Mouse (Mus musculus) megakaryocyte-erythroid progenitor cell, adult 5-6 weeks (primary cell): ENCODE data around the gene Zdhhc24. TPM values are rescaled to one million over a fixed set of nuclear protein-coding genes. Genes with fewer than 3 reads are reported as not detected.

Source experiments
- total RNA-seq, 2 experiments: library from RNA; stranded (forward) in 1 of 2; stranded (reverse) in 1 of 2; fragments of 200-1000, 215-1000 nt in 1 of 2; fragments of >200 nt in 1 of 2; fragmentation: Nextera tagmentation in 1 of 2; gene quantifications; 2 replicates each; pipeline ENCODE4 v1.2.3; 2014 to 2017

Zdhhc24 gene
- total RNA-seq, 2 experiments from 2014 or later = 13.2 to 16.5 TPM

Other genes with a start within 250 kb of the Zdhhc24 start
- 1.3 and 3.5 TPM in 2 replicates for gene Gm960, start 180.0 kb upstream of the Zdhhc24 start, total RNA-seq (2014; fragmentation: Nextera tagmentation)
- 2.4 TPM in 1 of 2 replicates, not detected in the other for gene Gm960, start 180.0 kb upstream of the Zdhhc24 start, total RNA-seq (2017)
- gene Sptbn2, start 167.5 kb upstream of the Zdhhc24 start, total RNA-seq (2014; fragmentation: Nextera tagmentation) = not detected in 2 replicates
- gene Sptbn2, start 167.5 kb upstream of the Zdhhc24 start, total RNA-seq (2017) = not detected in 2 replicates
- 5.0 and 11.3 TPM in 2 replicates for gene Rbm4b, start 122.2 kb upstream of the Zdhhc24 start, total RNA-seq (2014; fragmentation: Nextera tagmentation)
- 9.9 and 19.2 TPM in 2 replicates for gene Rbm4b, start 122.2 kb upstream of the Zdhhc24 start, total RNA-seq (2017)
- 51.9 and 59.4 TPM in 2 replicates for gene Rbm4, start 84.8 kb upstream of the Zdhhc24 start, total RNA-seq (2014; fragmentation: Nextera tagmentation)
- gene Rbm4, start 84.8 kb upstream of the Zdhhc24 start, total RNA-seq (2017) = 68.6 and 75.3 TPM in 2 replicates
- 29.3 and 59.5 TPM in 2 replicates for gene Gm21992, start 67.1 kb upstream of the Zdhhc24 start, total RNA-seq (2014; fragmentation: Nextera tagmentation)
- 15.8 and 17.3 TPM in 2 replicates for gene Gm21992, start 67.1 kb upstream of the Zdhhc24 start, total RNA-seq (2017)
- gene Rbm14, start 67.0 kb upstream of the Zdhhc24 start, total RNA-seq (2014; fragmentation: Nextera tagmentation) = 74.2 and 76.1 TPM in 2 replicates
- 16.6 and 29.1 TPM in 2 replicates for gene Rbm14, start 67.0 kb upstream of the Zdhhc24 start, total RNA-seq (2017)
- 75.1 and 81.3 TPM in 2 replicates for gene Ccs, start 39.3 kb upstream of the Zdhhc24 start, total RNA-seq (2014; fragmentation: Nextera tagmentation)
- gene Ccs, start 39.3 kb upstream of the Zdhhc24 start, total RNA-seq (2017) = 47.7 and 59.0 TPM in 2 replicates
- gene Ccdc87, start 39.3 kb upstream of the Zdhhc24 start, total RNA-seq (2014; fragmentation: Nextera tagmentation) = not detected in 2 replicates
- not detected in 2 replicates for gene Ccdc87, start 39.3 kb upstream of the Zdhhc24 start, total RNA-seq (2017)
- gene Ctsf, start 23.5 kb upstream of the Zdhhc24 start, total RNA-seq (2014; fragmentation: Nextera tagmentation) = 1.3 and 2.9 TPM in 2 replicates
- gene Ctsf, start 23.5 kb upstream of the Zdhhc24 start, total RNA-seq (2017) = 2.7 and 7.5 TPM in 2 replicates
- gene Actn3, start 759 bp upstream of the Zdhhc24 start, total RNA-seq (2014; fragmentation: Nextera tagmentation) = 2.2 and 4.0 TPM in 2 replicates
- gene Actn3, start 759 bp upstream of the Zdhhc24 start, total RNA-seq (2017) = 1.0 TPM in 1 of 2 replicates, not detected in the other
- gene Bbs1, start 28.0 kb downstream of the Zdhhc24 start, total RNA-seq (2014; fragmentation: Nextera tagmentation) = 1.5 and 2.5 TPM in 2 replicates
- gene Bbs1, start 28.0 kb downstream of the Zdhhc24 start, total RNA-seq (2017) = 0.65 TPM in 1 of 2 replicates, not detected in the other
- gene Dpp3, start 49.6 kb downstream of the Zdhhc24 start, total RNA-seq (2014; fragmentation: Nextera tagmentation) = 53.8 and 62.2 TPM in 2 replicates
- 40.7 and 51.4 TPM in 2 replicates for gene Dpp3, start 49.6 kb downstream of the Zdhhc24 start, total RNA-seq (2017)
- 1.1 TPM in 1 of 2 replicates, not detected in the other for gene Peli3, start 64.5 kb downstream of the Zdhhc24 start, total RNA-seq (2014; fragmentation: Nextera tagmentation)
- gene Peli3, start 64.5 kb downstream of the Zdhhc24 start, total RNA-seq (2017) = not detected in 2 replicates
- 58.5 and 60.3 TPM in 2 replicates for gene Mrpl11, start 83.5 kb downstream of the Zdhhc24 start, total RNA-seq (2014; fragmentation: Nextera tagmentation)
- 41.4 and 91.0 TPM in 2 replicates for gene Mrpl11, start 83.5 kb downstream of the Zdhhc24 start, total RNA-seq (2017)
- gene Npas4, start 111.6 kb downstream of the Zdhhc24 start, total RNA-seq (2014; fragmentation: Nextera tagmentation) = not detected in 2 replicates
- not detected in 2 replicates for gene Npas4, start 111.6 kb downstream of the Zdhhc24 start, total RNA-seq (2017)
- 9.7 and 14.2 TPM in 2 replicates for gene Slc29a2, start 145.2 kb downstream of the Zdhhc24 start, total RNA-seq (2014; fragmentation: Nextera tagmentation)
- 1.5 and 4.4 TPM in 2 replicates for gene Slc29a2, start 145.2 kb downstream of the Zdhhc24 start, total RNA-seq (2017)
- gene B4gat1, start 160.2 kb downstream of the Zdhhc24 start, total RNA-seq (2014; fragmentation: Nextera tagmentation) = not detected in 2 replicates
- gene B4gat1, start 160.2 kb downstream of the Zdhhc24 start, total RNA-seq (2017) = 1.5 TPM in 1 of 2 replicates, not detected in the other
- 2.0 and 3.3 TPM in 2 replicates for gene AC124502.3, start 160.2 kb downstream of the Zdhhc24 start, total RNA-seq (2014; fragmentation: Nextera tagmentation)
- gene AC124502.3, start 160.2 kb downstream of the Zdhhc24 start, total RNA-seq (2017) = 1.8 and 4.2 TPM in 2 replicates
- gene Brms1, start 162.7 kb downstream of the Zdhhc24 start, total RNA-seq (2014; fragmentation: Nextera tagmentation) = 25.3 and 37.1 TPM in 2 replicates
- gene Brms1, start 162.7 kb downstream of the Zdhhc24 start, total RNA-seq (2017) = 30.3 and 36.7 TPM in 2 replicates
- gene Rin1, start 171.8 kb downstream of the Zdhhc24 start, total RNA-seq (2014; fragmentation: Nextera tagmentation) = 0.89 and 1.3 TPM in 2 replicates
- gene Rin1, start 171.8 kb downstream of the Zdhhc24 start, total RNA-seq (2017) = 0.66 TPM in 1 of 2 replicates, not detected in the other
- 3.2 and 3.3 TPM in 2 replicates for gene Cd248, start 189.4 kb downstream of the Zdhhc24 start, total RNA-seq (2014; fragmentation: Nextera tagmentation)
- gene Cd248, start 189.4 kb downstream of the Zdhhc24 start, total RNA-seq (2017) = 0.27 and 4.1 TPM in 2 replicates
- gene Tmem151a, start 206.9 kb downstream of the Zdhhc24 start, total RNA-seq (2014; fragmentation: Nextera tagmentation) = 1.2 TPM in 1 of 2 replicates, not detected in the other
- gene Tmem151a, start 206.9 kb downstream of the Zdhhc24 start, total RNA-seq (2017) = not detected in 2 replicates
- 38.6 and 43.4 TPM in 2 replicates for gene Yif1a, start 209.9 kb downstream of the Zdhhc24 start, total RNA-seq (2014; fragmentation: Nextera tagmentation)
- 7.5 and 13.6 TPM in 2 replicates for gene Yif1a, start 209.9 kb downstream of the Zdhhc24 start, total RNA-seq (2017)
- gene Cnih2, start 219.9 kb downstream of the Zdhhc24 start, total RNA-seq (2014; fragmentation: Nextera tagmentation) = 0.66 TPM in 1 of 2 replicates, not detected in the other
- gene Cnih2, start 219.9 kb downstream of the Zdhhc24 start, total RNA-seq (2017) = not detected in 2 replicates
- 58.7 and 83.3 TPM in 2 replicates for gene Rab1b, start 228.4 kb downstream of the Zdhhc24 start, total RNA-seq (2014; fragmentation: Nextera tagmentation)
- gene Rab1b, start 228.4 kb downstream of the Zdhhc24 start, total RNA-seq (2017) = 47.0 and 47.5 TPM in 2 replicates
- gene Klc2, start 239.9 kb downstream of the Zdhhc24 start, total RNA-seq (2014; fragmentation: Nextera tagmentation) = 3.0 and 15.3 TPM in 2 replicates
- gene Klc2, start 239.9 kb downstream of the Zdhhc24 start, total RNA-seq (2017) = 2.3 and 8.0 TPM in 2 replicates